Mouse (Mus musculus): ENCODE data around the gene Ppp4c. TPM values are rescaled to one million over a fixed set of nuclear protein-coding genes. Genes with fewer than 3 reads are reported as not detected.
A peak's percentile ranks its signal among the peaks of the same experiment; 100 is the strongest.

Gene Ppp4c
- total and polyA plus RNA-seq, 2 experiments from 2014 or later = 114 to 161 TPM

GRCm38 (mm10) chr7:126802134-126802889 is 10.0 kb upstream of the Ppp4c start:
- H3K27me3 ChIP-seq (ENCODE audit: insufficient read depth, low read length) = no peaks in the 10 kb centered on the region
- no peak for ATAC-seq
- H3K4me2 ChIP-seq (ENCODE audit: low read depth) = no peak overlapping the region
- no peak for TF ChIP-seq CTCF (IDR thresholded peaks at IDR 0.05; ENCODE audit: low read depth)
- H3K27ac ChIP-seq (ENCODE audit: low read depth, low read length) = no peak overlapping the region
- 89% methylated on average over 11 of the region's 11 CpGs for WGBS
- no peak overlapping the region for H3K9ac ChIP-seq
- H3K9me3 ChIP-seq (ENCODE audit: low read length) = no peaks in the 10 kb centered on the region
- no peak overlapping the region for H3K4me3 ChIP-seq (ENCODE audit: low read depth, low read length)
- H3K36me3 ChIP-seq (ENCODE audit: insufficient read depth) = peaks cover 8% of the 10 kb centered on the region; the same call in 1 of the 2 replicates
- H3K4me1 ChIP-seq (ENCODE audit: insufficient read depth) = peaks cover 7% of the 10 kb centered on the region
- DNase-seq = no peak

- DNase-seq (no peak), ATAC-seq (no peak)
- Histone ChIP-seq H3K27me3 (ENCODE audit: insufficient read depth, low read length) (no peaks in the 10 kb centered on the region), H3K9ac (no peak overlapping the region), H3K4me1 (ENCODE audit: insufficient read depth) (peaks cover 7% of the 10 kb centered on the region), H3K36me3 (ENCODE audit: insufficient read depth) (peaks cover 15% of the 10 kb centered on the region), H3K4me2 (ENCODE audit: low read depth) (no peak overlapping the region), H3K4me3 (ENCODE audit: low read depth, low read length) (no peak overlapping the region), H3K9me3 (ENCODE audit: low read length) (no peaks in the 10 kb centered on the region), H3K27ac (ENCODE audit: low read depth, low read length) (no peak overlapping the region)
- TF ChIP-seq CTCF (IDR thresholded peaks at IDR 0.05; ENCODE audit: low read depth) = no peak
- WGBS = 93% methylated on average over 16 of the region's 16 CpGs
These were observed 8.7 kb upstream of the Ppp4c start for GRCm38 (mm10) chr7:126801057-126801422.

DNA sequence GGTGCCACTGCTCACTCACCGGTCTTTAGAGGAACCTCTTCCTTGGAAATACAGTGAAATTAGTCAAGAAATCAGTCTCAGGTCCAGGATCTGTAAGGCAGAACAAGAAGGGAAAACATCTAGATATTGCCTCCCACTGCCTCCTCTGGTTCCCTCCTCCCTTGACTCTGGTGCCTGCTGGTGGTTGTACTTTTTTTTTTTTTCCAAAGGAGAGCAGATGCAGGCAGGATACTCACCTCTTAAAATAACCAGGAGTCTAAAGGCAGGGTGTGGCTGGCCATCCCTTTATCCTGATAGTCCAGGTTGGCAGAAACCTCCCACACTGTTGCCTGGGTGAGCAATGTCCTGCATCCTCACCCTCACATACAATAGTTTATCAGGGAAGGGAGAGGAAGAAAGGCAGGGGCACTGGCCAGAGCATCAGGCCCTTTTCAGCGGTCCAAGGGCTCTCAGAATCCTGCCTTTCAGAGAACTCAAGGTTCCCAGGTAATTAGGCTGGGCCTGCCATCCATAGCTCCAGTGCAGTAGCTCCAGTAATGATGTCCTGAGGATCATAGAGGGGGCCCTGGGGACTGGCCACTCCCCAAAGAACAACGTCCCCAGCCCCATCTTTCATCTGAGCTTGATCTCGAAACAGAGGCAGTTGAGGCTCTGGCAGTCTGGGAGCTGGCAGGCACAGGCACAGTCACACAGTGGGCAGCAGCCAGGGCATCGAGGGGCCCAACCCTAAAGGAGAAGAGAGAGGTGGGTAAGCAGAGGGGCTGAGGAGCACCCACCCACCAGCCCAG is 8.2 kb upstream of the Ppp4c start:
- ATAC-seq (no peak), DNase-seq (no peak)
- TF ChIP-seq CTCF (IDR thresholded peaks at IDR 0.05; ENCODE audit: low read depth) = no peak
- Histone ChIP-seq H3K4me2 (ENCODE audit: low read depth) (peak overlapping the region; percentile 77), H3K9me3 (ENCODE audit: low read length) (no peaks in the 10 kb centered on the region), H3K4me1 (ENCODE audit: insufficient read depth) (peaks cover 7% of the 10 kb centered on the region), H3K27ac (ENCODE audit: low read depth, low read length) (peak overlapping the region; percentile 95), H3K9ac (peak overlapping the region; percentile 81), H3K27me3 (ENCODE audit: insufficient read depth, low read length) (no peaks in the 10 kb centered on the region), H3K36me3 (ENCODE audit: insufficient read depth) (peaks cover 21% of the 10 kb centered on the region), H3K4me3 (ENCODE audit: low read depth, low read length) (peak overlapping the region; percentile 81)
- WGBS = 37% methylated on average over 5 of the region's 5 CpGs

- peak overlapping the region; percentile 81 for H3K9ac ChIP-seq
- peaks cover 29% of the 10 kb centered on the region for H3K36me3 ChIP-seq (ENCODE audit: insufficient read depth)
- ATAC-seq = peak; percentile 93
- H3K27ac ChIP-seq (ENCODE audit: low read depth, low read length) = peak overlapping the region; percentile 95
- peak; percentile 56 for TF ChIP-seq CTCF (IDR thresholded peaks at IDR 0.05; ENCODE audit: low read depth)
- peak overlapping the region; percentile 77 for H3K4me2 ChIP-seq (ENCODE audit: low read depth)
- DNase-seq = peak; percentile 92
- WGBS = 2% methylated on average over 38 of the region's 38 CpGs
- no peaks in the 10 kb centered on the region for H3K27me3 ChIP-seq (ENCODE audit: insufficient read depth, low read length)
- peaks cover 7% of the 10 kb centered on the region for H3K4me1 ChIP-seq (ENCODE audit: insufficient read depth)
- no peaks in the 10 kb centered on the region for H3K9me3 ChIP-seq (ENCODE audit: low read length)
- peak overlapping the region; percentile 81 for H3K4me3 ChIP-seq (ENCODE audit: low read depth, low read length)
These were observed 7.4 kb upstream of the Ppp4c start for GRCm38 (mm10) chr7:126799468-126800268.

GRCm38 (mm10) chr7:126799050-126799467 is 6.8 kb upstream of the Ppp4c start:
- Histone ChIP-seq H3K27me3 (ENCODE audit: insufficient read depth, low read length) (no peaks in the 10 kb centered on the region), H3K9ac (peak overlapping the region; percentile 81), H3K4me3 (ENCODE audit: low read depth, low read length) (peak overlapping the region; percentile 81), H3K27ac (ENCODE audit: low read depth, low read length) (peak overlapping the region; percentile 95), H3K4me1 (ENCODE audit: insufficient read depth) (peaks cover 7% of the 10 kb centered on the region), H3K9me3 (ENCODE audit: low read length) (no peaks in the 10 kb centered on the region), H3K36me3 (ENCODE audit: insufficient read depth) (peaks cover 29% of the 10 kb centered on the region), H3K4me2 (ENCODE audit: low read depth) (peak overlapping the region; percentile 77)
- ATAC-seq (peak; percentile 97), DNase-seq (peak; percentile 96)
- 2% methylated on average over 35 of the region's 36 CpGs for WGBS
- TF ChIP-seq CTCF (IDR thresholded peaks at IDR 0.05; ENCODE audit: low read depth) = peak; percentile 50

DNA sequence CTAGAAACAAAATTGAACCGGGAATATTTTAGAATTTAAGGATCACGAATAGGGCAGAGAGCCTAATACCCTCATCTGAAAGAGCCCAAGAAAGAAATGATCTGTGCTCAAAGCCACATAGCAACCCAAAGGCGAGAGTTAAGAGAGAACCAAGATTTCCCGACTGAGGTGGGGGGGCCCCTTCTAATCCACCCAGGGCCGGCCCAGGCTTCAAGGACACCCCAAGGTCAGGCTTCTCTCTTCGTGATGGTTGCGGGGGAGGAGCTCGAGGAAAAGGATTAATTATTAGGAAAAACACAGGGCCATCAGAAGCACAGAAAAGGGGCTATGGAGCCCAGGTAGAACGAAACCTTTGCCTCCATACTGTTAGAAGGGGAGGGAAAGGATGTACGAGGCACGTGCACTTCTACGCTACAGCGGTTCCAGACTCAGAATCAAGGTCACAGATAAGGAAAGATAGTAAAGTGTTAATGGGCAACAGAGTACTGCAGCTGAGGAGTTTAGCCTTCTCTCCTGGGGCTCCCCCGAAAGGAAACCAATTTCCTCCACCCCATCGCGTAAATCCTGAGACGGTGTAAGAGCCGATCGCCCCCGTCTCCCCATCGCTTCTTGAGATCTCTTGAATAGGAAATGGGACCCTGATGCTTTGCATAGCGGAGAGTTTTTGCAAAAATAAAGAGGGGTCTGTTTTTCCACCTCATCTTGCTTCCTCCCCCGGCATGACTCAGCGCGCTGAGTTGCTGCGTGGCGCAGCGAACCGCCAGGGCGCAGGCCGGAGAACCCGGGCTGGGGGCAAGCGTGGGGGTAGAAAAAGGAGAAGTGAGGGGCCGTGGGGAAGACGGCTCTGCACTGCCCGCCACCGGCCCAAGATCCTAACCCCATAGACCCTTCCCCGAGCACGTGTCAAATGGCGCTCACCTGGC is 6.1 kb upstream of the Ppp4c start:
- peak overlapping the region; percentile 77 for H3K4me2 ChIP-seq (ENCODE audit: low read depth)
- peak overlapping the region; percentile 81 for H3K9ac ChIP-seq
- peak; percentile 10 for ATAC-seq
- H3K4me3 ChIP-seq (ENCODE audit: low read depth, low read length) = peak overlapping the region; percentile 81
- peak overlapping the region; percentile 95 for H3K27ac ChIP-seq (ENCODE audit: low read depth, low read length)
- H3K9me3 ChIP-seq (ENCODE audit: low read length) = no peaks in the 10 kb centered on the region
- no peak for TF ChIP-seq CTCF (IDR thresholded peaks at IDR 0.05; ENCODE audit: low read depth)
- no peaks in the 10 kb centered on the region for H3K27me3 ChIP-seq (ENCODE audit: insufficient read depth, low read length)
- 5% methylated on average over 40 of the region's 40 CpGs for WGBS
- no peak for DNase-seq
- peaks cover 7% of the 10 kb centered on the region for H3K4me1 ChIP-seq (ENCODE audit: insufficient read depth)
- H3K36me3 ChIP-seq (ENCODE audit: insufficient read depth) = peaks cover 30% of the 10 kb centered on the region

Measured in forebrain, postnatal 0 days (tissue).